Mouse (Mus musculus) embryonic facial prominence, embryonic 13.5 days (tissue): ENCODE data around the gene Slc3a2. TPM values are rescaled to one million over a fixed set of nuclear protein-coding genes. Genes with fewer than 3 reads are reported as not detected.
A peak's percentile ranks its signal among the peaks of the same experiment; 100 is the strongest.

Source experiments
- ATAC-seq: fragments of 200-750 bp; cut with Nextera tagmentation; 2 replicates; pipeline ENCODE4 v1.8.0; 2017; ENCODE audit warnings: low read depth; ENCODE audit not compliant: insufficient number of reproducible peaks, insufficient read depth, low FRiP score, low TSS enrichment
- H3K27ac ChIP-seq: fragments of 300-500 bp; sonication (generic); 2 replicates; pipeline ENCODE4 v1.5.1; 2015; ENCODE audit warnings: moderate library complexity, mild to moderate bottlenecking, inconsistent platforms
- H3K27me3 ChIP-seq: fragments of 300-500 bp; sonication (generic); 2 replicates; pipeline ENCODE4 v1.6.1; 2015; ENCODE audit warnings: mild to moderate bottlenecking, inconsistent platforms
- H3K36me3 ChIP-seq: fragments of 300-500 bp; sonication (generic); 2 replicates; pipeline ENCODE4 v1.6.1; 2015; ENCODE audit warnings: mild to moderate bottlenecking, inconsistent platforms
- H3K4me1 ChIP-seq: fragments of 300-500 bp; sonication (generic); 2 replicates; pipeline ENCODE4 v1.6.1; 2015; ENCODE audit warnings: inconsistent platforms
- H3K4me2 ChIP-seq: fragments of 300-500 bp; sonication (generic); 2 replicates; pipeline ENCODE4 v1.6.1; 2015; ENCODE audit warnings: moderate library complexity, mild to moderate bottlenecking, inconsistent platforms
- H3K4me3 ChIP-seq: fragments of 300-500 bp; sonication (generic); 2 replicates; pipeline ENCODE4 v1.5.1; 2015; ENCODE audit warnings: mild to moderate bottlenecking, inconsistent platforms
- H3K9ac ChIP-seq: fragments of 300-500 bp; sonication (generic); 2 replicates; pipeline ENCODE4 v1.6.1; 2015; ENCODE audit warnings: mild to moderate bottlenecking, inconsistent platforms
- H3K9me3 ChIP-seq: fragments of 300-500 bp; sonication (generic); 2 replicates; pipeline ENCODE4 v1.6.1; 2016; ENCODE audit warnings: inconsistent platforms
- WGBS: fragments of 180-500 bp; shearing (Covaris S2); methylation state at CpG from one replicate; pipeline ENCODE4 v1.1.7; 2015; ENCODE audit warnings: mixed read lengths; 5-methylcytosine and 5-hydroxymethylcytosine counted together
- polyA plus RNA-seq: library from polyadenylated mRNA; unstranded; fragments of >200 nt; fragmentation: Nextera tagmentation; extraction: Ambion mirVana; gene quantifications from 2 replicates; pipeline ENCODE4 v1.2.1, GENCODE M21; 2015

Gene Slc3a2
- polyA plus RNA-seq, 1 experiment from 2014 or later: 116 TPM

GRCm38 (mm10) chr19:8679031-8679779 lies 44.0 kb downstream of the Slc3a2 start:
- 0 out of 2 replicates have a peak, but pooled peaks cover 3% of the 10 kb centered on the region for H3K27me3 ChIP-seq
- H3K36me3 ChIP-seq: no peaks in the 10 kb centered on the region
- peak overlapping the region; percentile 37 for H3K4me2 ChIP-seq
- peaks cover 7% of the 10 kb centered on the region for H3K4me1 ChIP-seq
- no peak overlapping the region for H3K27ac ChIP-seq
- WGBS: 17% methylated on average over 18 of the region's 18 CpGs
- ATAC-seq: no peak
- H3K9me3 ChIP-seq: no peaks in the 10 kb centered on the region
- H3K9ac ChIP-seq: peak overlapping the region; percentile 11; the same call in 1 of the 2 replicates
- H3K4me3 ChIP-seq: no peak overlapping the region

DNA sequence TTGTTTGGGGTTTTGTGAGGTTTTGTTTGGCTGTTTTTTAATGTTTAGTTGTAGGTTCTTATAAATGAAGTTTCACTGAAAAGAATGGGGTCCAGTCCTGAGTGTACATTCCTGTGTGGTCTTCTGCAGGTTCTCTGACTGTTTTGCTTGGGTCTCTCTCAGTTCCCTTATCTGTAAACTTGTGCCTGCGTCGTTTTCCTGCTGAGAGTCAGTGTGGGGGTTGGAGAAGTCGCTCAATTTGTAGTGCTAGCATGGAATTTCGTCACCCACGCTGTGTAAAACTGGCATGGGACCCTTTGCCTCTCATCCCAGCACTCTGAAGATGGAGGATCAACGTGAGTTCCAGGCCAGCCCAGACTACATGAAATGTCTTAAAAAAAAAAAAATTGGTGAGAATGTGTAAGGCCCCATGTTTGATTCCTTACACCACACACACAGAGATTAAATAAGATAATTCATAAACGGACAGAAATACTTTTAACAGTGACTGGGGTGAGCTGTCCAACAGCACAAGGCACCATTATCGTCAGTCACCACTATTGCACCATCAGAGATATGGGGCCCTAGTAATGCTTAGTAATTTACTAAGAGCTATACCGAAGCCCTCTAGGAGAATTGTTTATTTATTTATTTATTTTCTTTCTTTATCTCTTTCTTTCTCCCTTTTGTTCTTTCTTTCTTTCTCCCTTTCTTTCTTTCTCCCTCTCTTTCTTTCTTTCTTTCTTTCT lies 49.7 kb downstream of the Slc3a2 start:
- no peak overlapping the region for H3K4me2 ChIP-seq
- no peaks in the 10 kb centered on the region for H3K9me3 ChIP-seq
- H3K36me3 ChIP-seq: no peaks in the 10 kb centered on the region
- H3K9ac ChIP-seq: no peak overlapping the region
- no peak for ATAC-seq
- no peak overlapping the region for H3K4me3 ChIP-seq
- 73% methylated on average over 9 of the region's 9 CpGs for WGBS
- no peaks in the 10 kb centered on the region for H3K27me3 ChIP-seq
- no peaks in the 10 kb centered on the region for H3K4me1 ChIP-seq
- H3K27ac ChIP-seq: no peak overlapping the region

GRCm38 (mm10) chr19:8672859-8673258 lies 50.3 kb downstream of the Slc3a2 start:
- WGBS: 83% methylated on average over 3 of the region's 3 CpGs
- Histone ChIP-seq H3K9ac (no peak overlapping the region), H3K4me1 (no peaks in the 10 kb centered on the region), H3K27ac (no peak overlapping the region), H3K4me3 (no peak overlapping the region), H3K4me2 (no peak overlapping the region), H3K9me3 (no peaks in the 10 kb centered on the region), H3K36me3 (no peaks in the 10 kb centered on the region), H3K27me3 (no peaks in the 10 kb centered on the region)
- ATAC-seq: no peak

GRCm38 (mm10) chr19:8665746-8666145 lies 57.4 kb downstream of the Slc3a2 start:
- Histone ChIP-seq H3K36me3 (no peaks in the 10 kb centered on the region), H3K4me2 (no peak overlapping the region), H3K27me3 (peaks cover 11% of the 10 kb centered on the region; the same call in 1 of the 2 replicates), H3K4me3 (no peak overlapping the region), H3K9ac (no peak overlapping the region), H3K9me3 (no peaks in the 10 kb centered on the region), H3K27ac (no peak overlapping the region), H3K4me1 (peaks cover 25% of the 10 kb centered on the region)
- WGBS: 60% methylated on average over 5 of the region's 5 CpGs
- no peak for ATAC-seq

- no peak overlapping the region for H3K27ac ChIP-seq
- WGBS: 94% methylated on average over 3 of the region's 3 CpGs
- no peak overlapping the region for H3K4me3 ChIP-seq
- H3K36me3 ChIP-seq: no peaks in the 10 kb centered on the region
- no peak overlapping the region for H3K9ac ChIP-seq
- H3K4me2 ChIP-seq: peak overlapping the region; percentile 46; the same call in 1 of the 2 replicates
- H3K9me3 ChIP-seq: no peaks in the 10 kb centered on the region
- H3K4me1 ChIP-seq: peaks cover 25% of the 10 kb centered on the region
- ATAC-seq: no peak
- peaks cover 11% of the 10 kb centered on the region; the same call in 1 of the 2 replicates for H3K27me3 ChIP-seq
Measured at GRCm38 (mm10) chr19:8664859-8665258, 58.3 kb downstream of the Slc3a2 start.

DNA sequence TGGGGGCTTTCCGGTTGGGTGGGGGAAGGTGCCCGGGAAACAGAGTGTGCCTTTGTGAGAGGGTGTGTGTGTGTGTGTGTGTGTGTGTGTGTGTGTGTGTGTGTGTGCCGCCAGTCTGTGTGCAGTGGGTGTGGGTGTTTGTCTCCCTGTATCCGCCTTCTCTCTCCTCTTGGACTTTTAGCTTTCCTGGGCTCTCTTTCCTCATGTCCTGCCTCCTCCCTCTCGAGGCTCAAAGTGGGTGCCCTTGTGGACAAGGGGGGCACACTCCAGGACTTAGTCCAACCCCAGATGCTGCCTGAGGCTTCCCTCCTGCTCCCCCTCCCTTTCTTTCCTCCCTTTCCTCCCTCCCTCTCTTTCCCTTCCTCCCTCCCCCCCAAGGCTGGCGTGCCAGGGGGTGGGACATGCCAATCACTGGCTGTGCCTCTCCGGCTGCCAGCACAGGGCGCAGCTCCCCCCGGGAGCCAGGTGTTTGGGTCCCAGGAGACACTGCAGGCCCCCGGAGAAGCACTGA lies 59.2 kb downstream of the Slc3a2 start:
- 31% methylated on average over 10 of the region's 10 CpGs for WGBS
- H3K36me3 ChIP-seq: no peaks in the 10 kb centered on the region
- H3K4me3 ChIP-seq: peak overlapping the region; percentile 25
- peak; percentile 1; the same call in 1 of the 2 replicates for ATAC-seq
- H3K4me1 ChIP-seq: peaks cover 25% of the 10 kb centered on the region
- H3K4me2 ChIP-seq: peak overlapping the region; percentile 46
- no peak overlapping the region for H3K27ac ChIP-seq
- H3K9ac ChIP-seq: 0 out of 2 replicates have a peak overlapping the region, but pooled peaks have one; percentile 32
- H3K27me3 ChIP-seq: peaks cover 11% of the 10 kb centered on the region; the same call in 1 of the 2 replicates
- no peaks in the 10 kb centered on the region for H3K9me3 ChIP-seq

DNA sequence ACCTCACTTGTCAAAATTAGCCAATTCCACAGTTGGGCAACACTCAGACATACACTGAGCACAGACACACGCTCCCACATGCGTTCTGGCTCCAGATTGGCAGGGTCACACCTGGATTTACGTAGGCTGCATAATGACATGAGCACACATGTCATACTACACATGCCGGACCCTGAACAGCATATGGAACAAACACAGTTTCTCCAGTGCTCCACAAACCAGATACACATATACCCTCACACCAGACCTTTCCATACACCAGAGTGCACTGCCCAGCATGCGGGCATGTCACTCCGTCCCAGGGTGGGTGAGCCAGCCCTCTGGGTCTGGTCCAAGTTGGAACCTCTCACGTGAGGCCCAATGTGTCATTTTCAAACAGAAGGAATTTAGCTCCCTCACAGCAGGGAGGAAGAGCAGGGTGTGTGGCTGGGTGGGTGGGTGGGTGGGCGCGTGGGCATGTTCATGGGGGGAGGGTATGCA lies 59.8 kb downstream of the Slc3a2 start, which contains the start of gene Chrm1:
Gene Chrm1, plus strand, starts transcription at position 430 of the 480 bp plus-strand sequence.
- Histone ChIP-seq H3K4me2 (peak within 1 kb of the TSS; percentile 95), H3K9me3 (no peaks in the 10 kb centered on the region), H3K9ac (0 out of 2 replicates have a peak within 1 kb of the TSS, but pooled peaks have one; percentile 32), H3K27ac (no peak within 1 kb of the TSS), H3K27me3 (peaks cover 11% of the 10 kb centered on the region; the same call in 1 of the 2 replicates), H3K36me3 (no peaks in the 10 kb centered on the region), H3K4me3 (peak within 1 kb of the TSS; percentile 50), H3K4me1 (peaks cover 25% of the 10 kb centered on the region)
- WGBS: 60% methylated on average over 9 of the region's 9 CpGs
- no peak for ATAC-seq

- Histone ChIP-seq H3K36me3 (no peaks in the 10 kb centered on the region), H3K4me3 (peak overlapping the region; percentile 50), H3K27me3 (peaks cover 11% of the 10 kb centered on the region; the same call in 1 of the 2 replicates), H3K4me1 (peaks cover 25% of the 10 kb centered on the region), H3K9me3 (no peaks in the 10 kb centered on the region), H3K27ac (no peak overlapping the region), H3K9ac (peak overlapping the region; percentile 71), H3K4me2 (peak overlapping the region; percentile 95)
- no peak; the same call in 1 of the 2 replicates for ATAC-seq
- 2% methylated on average over 11 of the region's 11 CpGs for WGBS
Measured at GRCm38 (mm10) chr19:8662337-8662736, 60.8 kb downstream of the Slc3a2 start.

DNA sequence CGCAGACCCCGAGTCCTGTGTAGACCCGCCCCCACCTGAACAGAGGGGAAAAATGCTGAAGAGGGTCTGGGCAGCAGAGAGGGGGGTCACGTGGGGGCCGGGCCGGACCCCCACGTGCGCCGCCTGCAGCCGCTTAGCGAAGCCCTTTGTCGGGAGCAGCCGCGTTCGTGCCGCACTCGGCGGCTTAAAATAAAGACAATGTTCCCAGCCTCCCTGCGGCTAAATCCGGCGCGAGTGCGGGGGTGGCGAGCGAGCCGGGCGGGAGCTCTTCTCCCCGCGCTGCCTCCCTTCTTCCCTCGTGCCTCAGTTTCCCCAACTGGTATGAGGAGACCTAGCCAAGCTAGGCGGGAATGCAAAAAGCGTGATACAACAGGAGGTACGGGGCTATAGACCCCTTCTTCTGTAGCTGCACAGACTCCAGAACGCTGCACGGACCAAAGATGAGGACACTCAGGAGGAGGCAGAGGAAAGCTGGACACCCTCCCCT lies 61.3 kb downstream of the Slc3a2 start:
- Histone ChIP-seq H3K27me3 (peaks cover 11% of the 10 kb centered on the region; the same call in 1 of the 2 replicates), H3K9ac (peak overlapping the region; percentile 71), H3K27ac (no peak overlapping the region), H3K36me3 (no peaks in the 10 kb centered on the region), H3K9me3 (no peaks in the 10 kb centered on the region), H3K4me1 (peaks cover 25% of the 10 kb centered on the region), H3K4me3 (peak overlapping the region; percentile 50), H3K4me2 (peak overlapping the region; percentile 95)
- ATAC-seq: no peak
- under 1% methylated on average over 35 of the region's 35 CpGs for WGBS
